Comparison of ENCODE assay signal across 21 mouse cellular contexts in genomic region chr2:37351671-37352070, GRCm38 (mm10). TPM values are rescaled to one million over a fixed set of nuclear protein-coding genes. Genes with fewer than 3 reads are reported as not detected.
DNase-seq lines count a peak whose midpoint lies in the region.
"Had no signal": no experiment of that assay in that cellular context is flagged by ENCODE, and none has a peak within 500 bp of the region (broad histone marks: within the 10 kb centered on the region; RNA-seq: fewer than 3 reads in every experiment).

No protein-coding gene starts in this region.

- H3K9me3 ChIP-seq in forebrain, embryonic 10.5 days, result no peaks in the 10 kb centered on the region
- H3K9me3 ChIP-seq: embryonic facial prominence, embryonic 13.5 days; hindbrain, embryonic 10.5 days; intestine, embryonic 15.5 days; limb, embryonic 10.5 days; liver, embryonic 13.5 days; midbrain, embryonic 13.5 days had no signal

- H3K4me1 ChIP-seq in forebrain, embryonic 10.5 days, result no peaks in the 10 kb centered on the region
- H3K4me1 ChIP-seq: embryonic facial prominence, embryonic 13.5 days; hindbrain, embryonic 10.5 days; intestine, embryonic 15.5 days; limb, embryonic 10.5 days; liver, embryonic 13.5 days; midbrain, embryonic 13.5 days had no signal

- H3K4me3 ChIP-seq in forebrain, embryonic 10.5 days, result no peak overlapping the region
- H3K4me3 ChIP-seq: embryonic facial prominence, embryonic 13.5 days; hindbrain, embryonic 10.5 days; intestine, embryonic 15.5 days; limb, embryonic 10.5 days; liver, embryonic 13.5 days; midbrain, embryonic 13.5 days had no signal

- DNase-seq in frontal cortex, adult 2 months (ENCODE audit: extremely low spot score in 1 of 2, low spot score in 1 of 2), result peak; percentile 66 to 73
- DNase-seq in frontal cortex, postnatal 10 days (ENCODE audit: low spot score in 2 of 2), result no peak
- peak; percentile 39 to 59 for DNase-seq in left cerebral cortex, adult 18-20 months (ENCODE audit: low spot score in 2 of 2)
- no peak for DNase-seq in left cerebral cortex, postnatal 10 days (ENCODE audit: extremely low spot score in 1 of 2, low spot score in 2 of 2)
- DNase-seq in layer of hippocampus, adult 9-11 months, result peak; percentile 42
- DNase-seq in telencephalon, adult 2 months (ENCODE audit: low read depth, low spot score), result peak; percentile 73
- no peak for DNase-seq in forebrain, embryonic 10.5 days (ENCODE audit: extremely low spot score, low spot score)
- DNase-seq: adrenal gland, postnatal 25 days; B cell, adult 2 months; cerebellum, adult 11 months; cerebellum, postnatal 36 days; gastrocnemius, postnatal 36 days; liver, embryonic 13.5 days; spleen, adult 18-20 months had no signal

- H3K36me3 ChIP-seq in forebrain, embryonic 10.5 days (replicated peaks), result peaks cover 80% of the 10 kb centered on the region

- intact Hi-C loops in left cerebral cortex, postnatal 10 days (cut with DNase I), result no loop called here

- no peak overlapping the region for H3K27ac ChIP-seq in forebrain, embryonic 10.5 days
- H3K27ac ChIP-seq: embryonic facial prominence, embryonic 13.5 days; hindbrain, embryonic 10.5 days; intestine, embryonic 15.5 days; limb, embryonic 10.5 days; liver, embryonic 13.5 days; midbrain, embryonic 13.5 days had no signal

- 94% methylated on average over 7 of the region's 7 CpGs for WGBS in forebrain, embryonic 10.5 days

- H3K27me3 ChIP-seq in forebrain, embryonic 10.5 days (ENCODE audit: poor library complexity, severe bottlenecking), result no peaks in the 10 kb centered on the region
- H3K27me3 ChIP-seq: embryonic facial prominence, embryonic 13.5 days; intestine, embryonic 15.5 days; liver, embryonic 13.5 days; midbrain, embryonic 13.5 days had no signal

RNA-seq across cellular contexts. Expression of gene Pdcl, which starts 7.5 kb away (rescaled TPM):
- polyA plus RNA-seq in frontal cortex, adult 2 months (2012; rRNA removed), result 25.3 and 29.4 TPM in 2 replicates
- 10 to 100 TPM; 21.9 to 31.2 TPM for total RNA-seq in left cerebral cortex, adult 18-20 months (2021)
- total RNA-seq in left cerebral cortex, postnatal 10 days (2021), result 10 to 100 TPM; 26.4 to 27.5 TPM
- 49.5 and 50.8 TPM in 2 replicates for polyA plus RNA-seq in forebrain, embryonic 10.5 days (2016; fragmentation: Nextera tagmentation; extraction: Ambion mirVana)

RNA-seq across cellular contexts. Expression of gene Olfr368, which starts 25.4 kb away (rescaled TPM):
- not detected in 2 replicates for polyA plus RNA-seq in frontal cortex, adult 2 months (2012; rRNA removed)
- not detected for total RNA-seq in left cerebral cortex, adult 18-20 months (2021)
- total RNA-seq in left cerebral cortex, postnatal 10 days (2021), result not detected
- polyA plus RNA-seq in forebrain, embryonic 10.5 days (2016; fragmentation: Nextera tagmentation; extraction: Ambion mirVana), result not detected in 2 replicates
- total RNA-seq: adrenal gland, postnatal 25 days; gastrocnemius, postnatal 36 days had no signal
- polyA plus RNA-seq: embryonic facial prominence, embryonic 13.5 days; forebrain, embryonic 14.5 days; heart, embryonic 14.5 days; hindbrain, embryonic 10.5 days; intestine, embryonic 15.5 days; limb, embryonic 10.5 days; liver, embryonic 13.5 days; midbrain, embryonic 13.5 days had no signal

Comparison
In these comparisons a context has a peak if more than half of its experiments do, and no peak if none do; other contexts are left out.
1. DNase-seq: peak in frontal cortex, adult 2 months (2 of 2), left cerebral cortex, adult 18-20 months (2 of 2), layer of hippocampus, adult 9-11 months (single experiment) and telencephalon, adult 2 months (single experiment); none in frontal cortex, postnatal 10 days (0 of 2), left cerebral cortex, postnatal 10 days (0 of 2) and forebrain, embryonic 10.5 days (single experiment).